Mouse (Mus musculus): ENCODE results near the gene Sncg.
"Not testable (repeated sequence)": the region's sequence is repeated elsewhere in the genome, so short reads cannot be mapped to it uniquely, and the experiment has no call there.

The Sncg gene

GRCm38 (mm10) chr14:34370203-34370602, 4.4 kb downstream of the Sncg start:
- peak in 1 of 2 experiments; percentile 17 for DNase-seq

DNA sequence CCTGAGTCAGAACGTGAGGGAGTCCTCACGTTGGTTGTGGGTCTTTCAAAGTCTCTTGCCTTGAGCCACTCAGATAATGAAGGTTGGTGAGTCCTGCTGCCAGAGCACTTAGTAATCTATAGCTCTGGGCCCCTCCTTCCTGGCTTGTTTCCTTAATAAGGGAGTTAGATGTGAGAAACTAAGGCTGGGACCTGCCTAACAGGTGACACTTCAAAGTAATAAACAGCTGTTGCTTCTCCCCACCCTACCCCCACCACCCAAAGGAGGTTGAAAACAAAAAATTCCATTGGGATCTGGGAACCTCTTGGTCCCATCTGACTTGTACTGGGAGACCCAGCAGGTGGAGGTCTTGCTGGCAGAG, 9.5 kb downstream of the Sncg start:
- no peak for DNase-seq

- not testable (repeated sequence) for DNase-seq
Observed at GRCm38 (mm10) chr14:34364254-34365146, 10.1 kb downstream of the Sncg start.

DNA sequence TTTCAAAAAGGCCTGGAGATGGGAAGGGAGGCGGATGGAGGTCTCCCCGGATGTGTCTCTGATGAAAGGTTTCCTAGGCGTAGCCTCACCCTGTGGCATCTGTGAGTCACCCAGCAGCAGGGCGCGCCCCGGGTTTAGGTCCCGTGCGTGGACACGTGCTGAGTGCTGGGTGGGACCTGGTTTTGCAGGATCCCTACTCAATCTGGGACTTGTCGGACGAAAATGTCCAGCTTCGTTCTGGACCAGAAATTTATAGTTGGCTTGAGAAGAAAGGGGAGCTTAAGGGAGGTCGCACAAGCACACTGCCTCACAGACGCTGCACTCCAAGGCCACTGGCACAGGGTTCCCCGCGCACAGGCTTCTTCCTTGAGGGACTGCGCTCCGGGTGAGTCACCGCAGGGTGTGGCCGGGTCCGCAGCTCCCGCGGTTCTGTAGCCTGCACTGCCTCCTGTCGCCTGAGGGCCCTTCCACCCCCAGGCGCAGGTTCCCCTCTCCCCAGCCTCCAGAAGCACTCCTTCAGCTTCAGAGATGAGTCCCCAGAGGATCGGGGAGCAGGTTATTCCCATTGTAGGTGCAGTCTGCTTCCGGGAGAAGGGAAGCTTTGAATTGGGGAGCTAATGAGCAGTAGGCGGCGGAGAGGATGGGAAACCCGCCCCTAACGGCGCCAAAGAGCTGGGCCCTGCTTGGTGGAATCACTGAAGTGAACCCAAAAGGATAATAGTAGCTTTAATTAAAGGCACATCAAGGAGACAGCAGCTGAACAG, 10.9 kb downstream of the Sncg start:
- DNase-seq: peak; percentile 72 to 82

- DNase-seq: peak; percentile 74 to 84
Observed at GRCm38 (mm10) chr14:34362726-34363445, 11.7 kb downstream of the Sncg start.

GRCm38 (mm10) chr14:34362135-34362534, 12.5 kb downstream of the Sncg start:
- no peak for DNase-seq

- peak in 1 of 2 experiments; percentile 26 for DNase-seq
Observed at GRCm38 (mm10) chr14:34360251-34360650, 14.3 kb downstream of the Sncg start.

- no peak for DNase-seq
Observed at GRCm38 (mm10) chr14:34359676-34360244, 14.8 kb downstream of the Sncg start.

DNA sequence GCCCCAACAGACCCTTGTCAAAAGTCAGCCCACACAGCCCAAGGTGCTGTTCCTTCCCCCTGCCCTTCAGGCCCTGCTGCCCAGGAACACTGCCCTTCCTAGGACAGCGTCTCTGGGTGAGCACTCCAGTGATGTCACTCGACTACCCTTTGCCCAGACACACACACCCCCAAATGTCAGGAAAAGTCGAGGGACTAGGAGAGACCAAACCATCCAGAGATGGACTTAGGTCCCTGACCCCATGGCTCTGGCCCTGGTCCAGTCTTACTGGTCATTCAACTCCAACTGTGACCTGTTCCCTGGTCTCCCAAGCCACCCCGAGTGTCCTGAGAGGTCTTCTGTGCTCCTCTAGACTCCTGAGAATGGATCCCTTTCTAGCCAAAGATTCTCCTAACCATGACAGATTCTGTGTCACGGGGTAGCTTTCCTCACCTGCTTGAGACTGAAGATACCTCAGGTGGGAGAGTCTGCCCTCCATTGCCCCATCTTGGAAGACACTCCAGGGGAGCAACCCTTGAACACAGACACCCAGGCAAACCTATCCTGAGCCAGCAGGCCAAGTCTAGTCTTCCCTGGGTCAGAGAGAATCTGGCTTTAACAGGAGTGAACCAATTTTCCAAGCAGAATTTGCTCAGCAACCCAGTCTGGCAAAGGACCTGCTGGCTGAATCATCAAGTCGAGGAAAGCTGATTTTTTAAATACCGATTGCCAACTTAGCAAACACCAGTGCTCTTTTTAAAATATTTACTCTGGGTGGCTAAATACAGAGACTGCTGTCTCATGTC, 16.7 kb downstream of the Sncg start:
- peak in 1 of 2 experiments; percentile 49 for DNase-seq

GRCm38 (mm10) chr14:34355301-34355700, 19.3 kb downstream of the Sncg start, which contains the start of gene Fam25c:
Gene Fam25c, minus strand, starts transcription at chr14:34355433.
- no peak for DNase-seq

GRCm38 (mm10) chr14:34354456-34354855, 20.1 kb downstream of the Sncg start:
- no peak for DNase-seq

- DNase-seq: no peak
Observed at GRCm38 (mm10) chr14:34353326-34353725, 21.3 kb downstream of the Sncg start.

GRCm38 (mm10) chr14:34352523-34352922, 22.1 kb downstream of the Sncg start:
- DNase-seq: peak in 1 of 2 experiments; percentile 17

- no peak for DNase-seq
Observed at GRCm38 (mm10) chr14:34351660-34352059, 22.9 kb downstream of the Sncg start.

DNA sequence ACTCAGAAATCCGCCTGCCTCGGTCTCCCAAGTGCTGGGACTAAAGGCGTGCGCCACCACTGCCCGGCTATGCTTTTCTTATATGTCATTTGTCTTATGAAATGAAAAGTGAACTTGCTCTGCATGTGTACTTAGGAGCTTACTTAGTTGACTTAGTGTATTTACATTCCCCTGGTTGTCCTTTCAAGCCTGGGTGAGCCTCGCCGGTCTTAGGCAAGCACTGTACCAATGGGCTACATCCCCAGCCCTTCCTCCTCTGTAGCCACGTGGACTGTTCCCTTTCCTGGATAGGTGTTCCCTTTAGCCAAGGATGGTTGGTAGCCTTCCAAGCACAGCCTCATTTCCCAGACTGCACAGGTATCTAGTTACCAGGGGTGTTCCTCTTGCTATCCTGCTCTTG, 25.6 kb downstream of the Sncg start:
- DNase-seq: peak in 1 of 2 experiments; percentile 11

- no peak for DNase-seq
Observed at GRCm38 (mm10) chr14:34348301-34348700, 26.3 kb downstream of the Sncg start.

DNA sequence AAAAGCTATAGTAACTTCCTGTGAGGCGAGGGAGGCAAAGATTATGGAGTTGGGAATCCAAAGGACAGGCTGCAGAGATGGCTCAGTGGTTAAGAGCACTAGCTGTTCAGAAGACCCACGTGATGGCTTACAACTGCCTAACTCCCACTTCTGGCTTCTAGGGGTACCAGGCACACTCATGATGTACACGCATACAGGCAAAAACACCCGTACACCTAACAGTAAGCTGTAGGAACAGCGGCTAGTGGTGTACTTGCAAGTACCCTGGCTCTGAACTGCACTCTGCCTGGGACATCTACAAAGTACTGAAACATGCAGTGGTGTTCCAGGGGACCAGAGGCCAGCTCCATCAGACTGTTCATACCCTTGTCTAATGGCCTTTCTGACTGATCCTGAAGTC, 27.5 kb downstream of the Sncg start:
- DNase-seq: no peak

- DNase-seq: no peak
Observed at GRCm38 (mm10) chr14:34345771-34346566, 28.6 kb downstream of the Sncg start.

GRCm38 (mm10) chr14:34344361-34344760, 30.2 kb downstream of the Sncg start:
- no peak for DNase-seq

DNA sequence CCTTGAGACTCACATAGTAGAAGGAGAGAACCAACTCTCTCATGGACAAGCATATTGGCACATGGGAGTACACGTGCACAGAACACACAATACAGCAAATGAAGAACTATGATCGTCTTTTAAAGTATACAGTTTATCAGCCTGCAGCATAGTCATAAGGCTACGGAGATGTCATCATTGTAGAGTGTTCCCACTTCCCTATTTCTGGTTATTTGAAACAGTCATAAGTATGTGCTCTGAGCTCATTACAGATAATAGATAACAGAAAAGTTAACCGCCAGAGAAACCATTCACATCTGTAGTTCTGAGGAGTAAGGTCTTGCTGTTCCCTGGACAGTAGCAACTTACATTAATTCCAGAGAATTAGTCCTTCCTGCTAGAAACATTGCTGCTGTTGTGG, 31.5 kb downstream of the Sncg start:
- DNase-seq: no peak

DNA sequence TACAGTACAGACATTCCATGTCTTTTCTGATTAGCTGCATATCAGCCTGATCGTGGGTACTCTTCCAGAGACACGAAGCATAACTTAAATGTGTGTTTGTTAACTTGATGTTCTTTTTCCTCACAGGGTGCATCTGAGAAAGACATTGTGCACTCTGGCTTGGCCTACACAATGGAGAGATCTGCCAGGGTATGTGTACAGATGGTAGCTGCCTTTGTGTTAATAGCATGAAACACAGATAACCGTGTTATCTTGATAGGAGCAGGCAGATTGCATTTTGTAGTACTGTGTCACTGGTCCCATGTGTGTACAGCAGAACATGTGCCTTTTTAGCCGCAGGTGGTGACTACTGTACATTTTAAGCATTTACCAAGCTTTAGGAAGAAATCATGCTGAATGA, 32.6 kb downstream of the Sncg start:
- no peak for DNase-seq

All from kidney, postnatal 4 days (tissue).